Mouse (Mus musculus): ENCODE results near the gene Erich6.

DNA sequence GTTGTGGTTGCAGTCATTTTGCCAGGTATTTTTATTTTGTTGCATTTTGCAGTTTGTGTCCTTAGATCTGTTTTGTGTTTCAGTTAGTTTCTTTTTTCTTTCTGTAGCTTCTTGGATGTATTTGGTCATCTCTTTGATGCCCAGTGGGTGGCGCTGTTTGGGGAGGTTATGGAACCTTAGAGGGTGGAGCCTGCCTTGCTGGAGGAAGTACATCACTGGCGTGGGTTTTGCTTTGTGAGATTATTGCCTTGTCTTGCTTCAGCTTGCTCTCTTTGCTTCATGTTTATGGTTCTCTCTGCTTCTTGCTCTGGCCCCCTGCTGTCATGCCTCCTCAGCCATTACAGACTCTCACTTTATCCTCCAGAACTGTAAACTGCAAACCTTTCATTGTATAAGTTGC lies 20.3 kb upstream of the Erich6 start:
- TF ChIP-seq CTCF (IDR thresholded peaks at IDR 0.05; ENCODE audit: extremely low read depth, insufficient read depth, low read length): peak; percentile 32; the same call in 1 of the 2 replicates
- no peak for TF ChIP-seq POLR2A (IDR thresholded peaks at IDR 0.05; ENCODE audit: extremely low read depth, insufficient read depth, low read length)
